Mouse (Mus musculus): ENCODE data around the gene Zfp280d.
A peak's percentile ranks its signal among the peaks of the same experiment; 100 is the strongest.

Zfp280d gene

GRCm38 (mm10) chr9:72274677-72275076, at the start of gene Zfp280d:
Zfp280d (plus strand) TSS chr9:72274860.
- DNase-seq, result peak; percentile 96

GRCm38 (mm10) chr9:72226536-72226935, 48.1 kb upstream of the Zfp280d start:
- no peak for DNase-seq

- DNase-seq, result no peak
Observed at GRCm38 (mm10) chr9:72252656-72253055, 22.0 kb upstream of the Zfp280d start.

- DNase-seq, result peak; percentile 25
Observed at GRCm38 (mm10) chr9:72255227-72255626, 19.4 kb upstream of the Zfp280d start.

GRCm38 (mm10) chr9:72256646-72257045, 18.0 kb upstream of the Zfp280d start:
- no peak for DNase-seq

- peak; percentile 63 for DNase-seq
Observed at GRCm38 (mm10) chr9:72260337-72260736, 14.3 kb upstream of the Zfp280d start.

GRCm38 (mm10) chr9:72264859-72265258, 9.8 kb upstream of the Zfp280d start:
- DNase-seq, result no peak

GRCm38 (mm10) chr9:72270146-72270545, 4.5 kb upstream of the Zfp280d start:
- no peak for DNase-seq

GRCm38 (mm10) chr9:72273646-72274410, 832 bp upstream of the Zfp280d start:
- no peak for DNase-seq

- DNase-seq, result peak; percentile 64
Observed at GRCm38 (mm10) chr9:72275101-72275978, 680 bp downstream of the Zfp280d start.

- DNase-seq, result no peak
Observed at GRCm38 (mm10) chr9:72275979-72276500, 1.4 kb downstream of the Zfp280d start.

GRCm38 (mm10) chr9:72276941-72277340, 2.3 kb downstream of the Zfp280d start:
- no peak for DNase-seq

GRCm38 (mm10) chr9:72279943-72280342, 5.3 kb downstream of the Zfp280d start:
- DNase-seq, result no peak

GRCm38 (mm10) chr9:72287696-72288095, 13.0 kb downstream of the Zfp280d start:
- no peak for DNase-seq

- peak; percentile 21 for DNase-seq
Observed at GRCm38 (mm10) chr9:72288210-72288609, 13.6 kb downstream of the Zfp280d start.

GRCm38 (mm10) chr9:72289094-72289493, 14.4 kb downstream of the Zfp280d start:
- DNase-seq, result no peak

GRCm38 (mm10) chr9:72294076-72294475, 19.4 kb downstream of the Zfp280d start:
- DNase-seq, result no peak

GRCm38 (mm10) chr9:72309765-72310164, 35.1 kb downstream of the Zfp280d start:
- no peak for DNase-seq

- DNase-seq, result no peak
Observed at GRCm38 (mm10) chr9:72333221-72333620, 58.6 kb downstream of the Zfp280d start.

- DNase-seq, result no peak
Observed at GRCm38 (mm10) chr9:72336069-72336468, 61.4 kb downstream of the Zfp280d start.

GRCm38 (mm10) chr9:72339119-72339518, 64.5 kb downstream of the Zfp280d start:
- DNase-seq, result no peak

- no peak for DNase-seq
Observed at GRCm38 (mm10) chr9:72343844-72344243, 69.2 kb downstream of the Zfp280d start.

- no peak for DNase-seq
Observed at GRCm38 (mm10) chr9:72372359-72372758, 97.7 kb downstream of the Zfp280d start.

GRCm38 (mm10) chr9:72374074-72374473, 99.4 kb downstream of the Zfp280d start:
- no peak for DNase-seq
